Mouse (Mus musculus): ENCODE data around the gene Gm10118. TPM values are rescaled to one million over a fixed set of nuclear protein-coding genes. Genes with fewer than 3 reads are reported as not detected.

The Gm10118 gene
- polyA plus RNA-seq, 2 experiments, result 0.06 to 0.21 TPM

GRCm38 (mm10) chr10:63947266-63947665 is 20.0 kb upstream of the Gm10118 start:
- no peak for TF ChIP-seq POLR2A (IDR thresholded peaks at IDR 0.05; ENCODE audit: borderline replicate concordance, extremely low read depth, insufficient read depth, insufficient read length)
- Histone ChIP-seq H3K4me2 (replicated peaks; ENCODE audit: low read depth, low read length, severe bottlenecking) (no peak overlapping the region), H3K4me3 (replicated peaks; ENCODE audit: low read length) (no peak overlapping the region), H3K27ac (replicated peaks; ENCODE audit: low read depth, low read length) (no peak overlapping the region), H3K27me3 (ENCODE audit: control insufficient read depth, insufficient read depth, low read length) (no peaks in the 10 kb centered on the region), H3K9ac (ENCODE audit: low read depth, low read length, severe bottlenecking) (no peak overlapping the region), H3K9me3 (ENCODE audit: control insufficient read depth, low read length) (no peaks in the 10 kb centered on the region), H3K4me1 (ENCODE audit: control insufficient read depth, insufficient read depth, low read length) (0 out of 2 replicates have a peak, but pooled peaks cover 4% of the 10 kb centered on the region), H3K36me3 (ENCODE audit: control insufficient read depth, insufficient read depth, low read length) (no peaks in the 10 kb centered on the region)
- WGBS, result 74% methylated on average over 4 of the region's 4 CpGs
- DNase-seq (ENCODE audit: low spot score), result no peak
- ATAC-seq (ENCODE audit: low FRiP score, low read depth), result no peak

- DNase-seq (ENCODE audit: low spot score) (peak; percentile 17), ATAC-seq (ENCODE audit: low FRiP score, low read depth) (no peak)
- no peak overlapping the region for H3K27ac ChIP-seq (replicated peaks; ENCODE audit: low read depth, low read length)
- H3K9ac ChIP-seq (ENCODE audit: low read depth, low read length, severe bottlenecking), result no peak overlapping the region
- H3K4me1 ChIP-seq (ENCODE audit: control insufficient read depth, insufficient read depth, low read length), result 0 out of 2 replicates have a peak, but pooled peaks cover 2% of the 10 kb centered on the region
- no peaks in the 10 kb centered on the region for H3K36me3 ChIP-seq (ENCODE audit: control insufficient read depth, insufficient read depth, low read length)
- H3K27me3 ChIP-seq (ENCODE audit: control insufficient read depth, insufficient read depth, low read length), result no peaks in the 10 kb centered on the region
- no peaks in the 10 kb centered on the region for H3K9me3 ChIP-seq (ENCODE audit: control insufficient read depth, low read length)
- WGBS, result 54% methylated on average over 3 of the region's 3 CpGs
- no peak for TF ChIP-seq POLR2A (IDR thresholded peaks at IDR 0.05; ENCODE audit: borderline replicate concordance, extremely low read depth, insufficient read depth, insufficient read length)
- no peak overlapping the region for H3K4me2 ChIP-seq (replicated peaks; ENCODE audit: low read depth, low read length, severe bottlenecking)
- no peak overlapping the region for H3K4me3 ChIP-seq (replicated peaks; ENCODE audit: low read length)
Measured at GRCm38 (mm10) chr10:63945534-63945933, 18.3 kb upstream of the Gm10118 start.

- no peak overlapping the region for H3K9ac ChIP-seq (ENCODE audit: low read depth, low read length, severe bottlenecking)
- no peak overlapping the region for H3K27ac ChIP-seq (replicated peaks; ENCODE audit: low read depth, low read length)
- no peak overlapping the region for H3K4me3 ChIP-seq (replicated peaks; ENCODE audit: low read length)
- DNase-seq (ENCODE audit: low spot score) (no peak), ATAC-seq (ENCODE audit: low FRiP score, low read depth) (no peak)
- no peaks in the 10 kb centered on the region for H3K9me3 ChIP-seq (ENCODE audit: control insufficient read depth, low read length)
- H3K4me2 ChIP-seq (replicated peaks; ENCODE audit: low read depth, low read length, severe bottlenecking), result no peak overlapping the region
- TF ChIP-seq POLR2A (IDR thresholded peaks at IDR 0.05; ENCODE audit: borderline replicate concordance, extremely low read depth, insufficient read depth, insufficient read length), result no peak
- no peaks in the 10 kb centered on the region for H3K4me1 ChIP-seq (ENCODE audit: control insufficient read depth, insufficient read depth, low read length)
- WGBS, result 76% methylated on average over 5 of the region's 5 CpGs
- H3K36me3 ChIP-seq (ENCODE audit: control insufficient read depth, insufficient read depth, low read length), result no peaks in the 10 kb centered on the region
- no peaks in the 10 kb centered on the region for H3K27me3 ChIP-seq (ENCODE audit: control insufficient read depth, insufficient read depth, low read length)
Measured at GRCm38 (mm10) chr10:63933946-63934345, 6.7 kb upstream of the Gm10118 start.

GRCm38 (mm10) chr10:63908878-63909277 is 18.4 kb downstream of the Gm10118 start:
- no peaks in the 10 kb centered on the region for H3K36me3 ChIP-seq (ENCODE audit: control insufficient read depth, insufficient read depth, low read length)
- no peaks in the 10 kb centered on the region for H3K4me1 ChIP-seq (ENCODE audit: control insufficient read depth, insufficient read depth, low read length)
- no peak overlapping the region for H3K9ac ChIP-seq (ENCODE audit: low read depth, low read length, severe bottlenecking)
- H3K27ac ChIP-seq (replicated peaks; ENCODE audit: low read depth, low read length), result no peak overlapping the region
- no peak for TF ChIP-seq POLR2A (IDR thresholded peaks at IDR 0.05; ENCODE audit: borderline replicate concordance, extremely low read depth, insufficient read depth, insufficient read length)
- H3K4me2 ChIP-seq (replicated peaks; ENCODE audit: low read depth, low read length, severe bottlenecking), result no peak overlapping the region
- ATAC-seq (ENCODE audit: low FRiP score, low read depth) (no peak), DNase-seq (ENCODE audit: low spot score) (no peak)
- H3K9me3 ChIP-seq (ENCODE audit: control insufficient read depth, low read length), result no peaks in the 10 kb centered on the region
- no peaks in the 10 kb centered on the region for H3K27me3 ChIP-seq (ENCODE audit: control insufficient read depth, insufficient read depth, low read length)
- no peak overlapping the region for H3K4me3 ChIP-seq (replicated peaks; ENCODE audit: low read length)

GRCm38 (mm10) chr10:63899891-63900290 is 27.3 kb downstream of the Gm10118 start:
- Histone ChIP-seq H3K4me3 (replicated peaks; ENCODE audit: low read length) (no peak overlapping the region), H3K4me2 (replicated peaks; ENCODE audit: low read depth, low read length, severe bottlenecking) (no peak overlapping the region), H3K27ac (replicated peaks; ENCODE audit: low read depth, low read length) (no peak overlapping the region), H3K36me3 (ENCODE audit: control insufficient read depth, insufficient read depth, low read length) (no peaks in the 10 kb centered on the region), H3K9ac (ENCODE audit: low read depth, low read length, severe bottlenecking) (no peak overlapping the region), H3K9me3 (ENCODE audit: control insufficient read depth, low read length) (no peaks in the 10 kb centered on the region), H3K4me1 (ENCODE audit: control insufficient read depth, insufficient read depth, low read length) (no peaks in the 10 kb centered on the region), H3K27me3 (ENCODE audit: control insufficient read depth, insufficient read depth, low read length) (no peaks in the 10 kb centered on the region)
- no peak for TF ChIP-seq POLR2A (IDR thresholded peaks at IDR 0.05; ENCODE audit: borderline replicate concordance, extremely low read depth, insufficient read depth, insufficient read length)
- ATAC-seq (ENCODE audit: low FRiP score, low read depth) (no peak), DNase-seq (ENCODE audit: low spot score) (no peak)

GRCm38 (mm10) chr10:63894612-63895011 is 32.6 kb downstream of the Gm10118 start:
- Histone ChIP-seq H3K9ac (ENCODE audit: low read depth, low read length, severe bottlenecking) (no peak overlapping the region), H3K4me3 (replicated peaks; ENCODE audit: low read length) (no peak overlapping the region), H3K27me3 (ENCODE audit: control insufficient read depth, insufficient read depth, low read length) (no peaks in the 10 kb centered on the region), H3K36me3 (ENCODE audit: control insufficient read depth, insufficient read depth, low read length) (no peaks in the 10 kb centered on the region), H3K4me1 (ENCODE audit: control insufficient read depth, insufficient read depth, low read length) (no peaks in the 10 kb centered on the region), H3K4me2 (replicated peaks; ENCODE audit: low read depth, low read length, severe bottlenecking) (no peak overlapping the region), H3K9me3 (ENCODE audit: control insufficient read depth, low read length) (no peaks in the 10 kb centered on the region), H3K27ac (replicated peaks; ENCODE audit: low read depth, low read length) (no peak overlapping the region)
- no peak for TF ChIP-seq POLR2A (IDR thresholded peaks at IDR 0.05; ENCODE audit: borderline replicate concordance, extremely low read depth, insufficient read depth, insufficient read length)
- WGBS, result 89% methylated on average over 5 of the region's 5 CpGs
- no peak for ATAC-seq (ENCODE audit: low FRiP score, low read depth)
- no peak for DNase-seq (ENCODE audit: low spot score)

Data from limb, embryonic 14.5 days (tissue).